Mouse (Mus musculus) hindbrain, embryonic 10.5 days (tissue): Measurements from ENCODE around the gene Bbs2. TPM values are rescaled to one million over a fixed set of nuclear protein-coding genes. Genes with fewer than 3 reads are reported as not detected.
"Not testable (repeated sequence)": the region's sequence is repeated elsewhere in the genome, so short reads cannot be mapped to it uniquely, and the experiment has no call there.

ENCODE experiments used
- DNase-seq: peaks from one replicate; pipeline ENCODE4 v3.0.0-alpha.2; 2017; ENCODE audit warnings: low spot score
- H3K27ac ChIP-seq: fragments of 300-500 bp; sonication (generic); 2 replicates; pipeline ENCODE4 v1.5.1; 2016; ENCODE audit warnings: mild to moderate bottlenecking, moderate library complexity
- H3K27me3 ChIP-seq: fragments of 300-500 bp; sonication (generic); 2 replicates; pipeline ENCODE4 v1.6.1; 2016; ENCODE audit warnings: mild to moderate bottlenecking; ENCODE audit not compliant: poor library complexity, insufficient read depth, severe bottlenecking
- H3K36me3 ChIP-seq: fragments of 300-500 bp; sonication (generic); 2 replicates; pipeline ENCODE4 v1.6.1; 2016; ENCODE audit warnings: mild to moderate bottlenecking, moderate library complexity
- H3K4me1 ChIP-seq: fragments of 300-500 bp; sonication (generic); replicated peaks from 2 replicates; pipeline ENCODE4 v1.6.1; 2016; ENCODE audit warnings: mild to moderate bottlenecking
- H3K4me3 ChIP-seq: fragments of 300-500 bp; sonication (generic); 2 replicates; pipeline ENCODE4 v1.5.1; 2016; ENCODE audit warnings: mild to moderate bottlenecking, moderate library complexity
- H3K9me3 ChIP-seq: fragments of 300-500 bp; sonication (generic); 2 replicates; pipeline ENCODE4 v1.6.1; 2016; ENCODE audit warnings: mild to moderate bottlenecking, moderate library complexity
- WGBS: fragments of 180-500 bp; shearing (Covaris S2); methylation state at CpG from one replicate; pipeline ENCODE4 v1.1.7; 2016; 5-methylcytosine and 5-hydroxymethylcytosine counted together
- polyA plus RNA-seq: library from polyadenylated mRNA; unstranded; fragments of >200 nt; fragmentation: Nextera tagmentation; extraction: Ambion mirVana; gene quantifications from 2 replicates; pipeline ENCODE4 v1.2.1, GENCODE M21; 2016

The Bbs2 gene
- polyA plus RNA-seq, 1 experiment from 2014 or later: 19.0 TPM

DNA sequence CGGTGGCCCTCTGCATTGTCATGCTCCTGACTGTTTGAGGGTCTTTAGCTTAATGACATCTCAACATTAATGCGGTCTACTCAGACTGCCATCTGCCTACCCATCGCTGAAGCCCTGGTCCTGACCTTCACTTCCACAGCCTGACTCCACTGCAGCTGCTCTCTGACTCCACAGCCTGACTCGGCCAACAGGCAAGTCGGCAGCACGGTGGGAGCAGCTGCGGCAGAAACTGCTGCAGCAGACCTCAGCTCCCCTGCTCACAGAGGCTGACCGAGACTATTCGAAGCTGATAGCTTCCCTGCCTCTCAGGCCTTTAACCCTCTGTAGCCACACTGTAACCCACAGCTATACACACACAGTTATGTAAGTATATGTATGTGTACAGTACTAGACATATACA is 10.8 kb downstream of the Bbs2 start:
- Histone ChIP-seq H3K4me3 (no peak overlapping the region), H3K36me3 (peaks cover 27% of the 10 kb centered on the region), H3K27me3 (no peaks in the 10 kb centered on the region), H3K4me1 (0 out of 2 replicates have a peak, but pooled peaks cover 2% of the 10 kb centered on the region), H3K9me3 (no peaks in the 10 kb centered on the region), H3K27ac (no peak overlapping the region)
- DNase-seq: no peak
- WGBS: 85% methylated on average over 9 of the region's 9 CpGs

DNA sequence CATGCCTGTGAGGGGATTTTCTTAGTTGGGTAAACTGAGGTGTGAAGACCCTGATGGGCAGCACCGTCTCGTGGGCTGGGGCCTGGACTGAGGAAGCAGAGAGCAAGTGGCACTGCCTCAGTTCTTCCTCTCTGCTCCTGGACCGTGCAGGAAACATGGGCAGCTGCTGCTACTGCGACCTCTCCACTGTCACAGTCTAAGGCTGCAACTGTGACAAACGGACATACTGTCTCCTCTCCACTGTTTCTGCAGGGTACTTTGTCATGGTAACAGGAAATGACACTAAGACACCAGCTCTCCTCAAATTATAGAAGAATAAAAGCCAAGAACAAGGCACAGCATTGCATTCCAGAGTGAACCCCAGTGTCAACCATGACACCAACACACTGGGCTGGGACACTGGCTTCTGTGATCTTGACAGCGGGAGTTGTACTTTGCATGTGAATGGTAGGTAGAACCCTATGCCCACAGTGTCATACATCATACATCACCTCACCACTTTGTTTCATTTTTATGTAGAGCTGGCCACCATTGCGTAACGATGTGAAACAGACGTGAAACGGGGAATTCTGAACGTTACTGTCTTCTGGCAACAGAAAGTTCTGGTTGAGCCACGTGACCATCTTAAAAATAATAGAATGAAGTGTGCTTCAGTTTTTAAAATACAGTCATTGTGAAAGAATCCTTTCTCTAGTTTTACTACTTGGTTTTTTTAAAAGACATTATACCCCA is 22.1 kb downstream of the Bbs2 start:
- no peak for DNase-seq
- H3K27me3 ChIP-seq: no peaks in the 10 kb centered on the region
- H3K4me3 ChIP-seq: no peak overlapping the region
- no peak overlapping the region for H3K27ac ChIP-seq
- peaks cover 59% of the 10 kb centered on the region for H3K36me3 ChIP-seq
- H3K4me1 ChIP-seq: peaks cover 6% of the 10 kb centered on the region; the same call in 1 of the 2 replicates
- 79% methylated on average over 12 of the region's 12 CpGs for WGBS
- H3K9me3 ChIP-seq: no peaks in the 10 kb centered on the region

DNA sequence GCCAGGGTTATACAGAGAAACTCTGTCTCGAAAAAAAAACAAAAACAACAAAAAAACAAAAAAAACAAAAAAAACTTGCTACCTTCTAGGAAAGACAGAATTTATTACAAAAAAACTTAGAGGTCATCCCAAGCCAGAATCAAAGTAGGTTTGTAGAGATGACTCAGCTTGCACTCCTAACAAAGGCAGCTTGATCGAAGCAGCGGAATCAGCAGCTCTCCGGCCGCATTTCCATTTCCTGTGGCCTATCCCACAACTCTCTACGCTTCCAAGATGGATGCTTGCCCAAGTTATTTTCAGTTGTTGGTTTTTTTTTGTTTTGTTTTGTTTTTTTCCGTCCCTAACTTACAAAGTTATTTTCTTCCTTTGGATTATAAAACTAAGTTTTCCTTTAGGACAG is 29.9 kb downstream of the Bbs2 start:
- no peak for DNase-seq
- Histone ChIP-seq H3K27ac (no peak overlapping the region), H3K4me1 (peaks cover 18% of the 10 kb centered on the region), H3K4me3 (no peak overlapping the region), H3K9me3 (no peaks in the 10 kb centered on the region), H3K27me3 (no peaks in the 10 kb centered on the region), H3K36me3 (peaks cover 44% of the 10 kb centered on the region)
- WGBS: 91% methylated on average over 7 of the region's 7 CpGs

DNA sequence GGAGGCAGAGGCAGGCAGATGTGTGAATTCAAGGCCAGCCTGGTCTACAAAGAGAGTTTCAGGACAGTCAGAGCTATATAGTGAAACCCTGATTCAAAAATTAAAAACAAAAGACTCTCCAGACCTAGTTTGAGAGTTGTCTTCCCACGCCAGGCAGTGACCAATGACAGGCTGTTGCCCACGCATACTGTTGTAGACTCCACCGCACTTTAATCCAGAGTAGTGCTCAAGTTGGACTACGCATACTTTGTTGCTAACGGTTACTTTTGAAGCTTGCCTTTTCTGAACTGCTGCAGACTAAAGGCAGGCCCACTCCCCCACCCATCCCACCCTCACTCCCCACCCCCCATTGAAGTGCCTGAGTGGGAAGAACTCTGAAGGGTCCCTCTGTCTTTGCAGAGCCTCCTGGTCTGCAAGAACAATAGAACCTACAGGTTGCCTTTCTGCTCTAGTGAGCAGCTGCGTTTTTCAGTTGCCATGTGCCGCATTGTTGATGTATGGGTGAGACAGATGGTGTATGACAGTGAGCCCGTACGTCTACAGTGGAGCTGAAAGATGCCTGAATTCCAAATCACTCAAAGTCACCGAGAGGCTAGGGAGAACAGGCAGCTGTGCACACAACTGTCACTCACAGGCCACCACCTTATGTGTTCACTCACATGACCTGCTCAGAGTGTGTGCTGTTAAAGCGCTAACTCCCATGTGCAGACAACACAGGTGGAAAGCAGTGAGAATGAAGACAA is 32.4 kb downstream of the Bbs2 start:
- DNase-seq: peak; percentile 71
- no peaks in the 10 kb centered on the region for H3K9me3 ChIP-seq
- WGBS: 44% methylated on average over 11 of the region's 11 CpGs
- H3K4me3 ChIP-seq: no peak overlapping the region
- H3K36me3 ChIP-seq: peaks cover 60% of the 10 kb centered on the region
- H3K27ac ChIP-seq: peak overlapping the region; percentile 79
- H3K4me1 ChIP-seq: peaks cover 18% of the 10 kb centered on the region
- no peaks in the 10 kb centered on the region for H3K27me3 ChIP-seq

DNA sequence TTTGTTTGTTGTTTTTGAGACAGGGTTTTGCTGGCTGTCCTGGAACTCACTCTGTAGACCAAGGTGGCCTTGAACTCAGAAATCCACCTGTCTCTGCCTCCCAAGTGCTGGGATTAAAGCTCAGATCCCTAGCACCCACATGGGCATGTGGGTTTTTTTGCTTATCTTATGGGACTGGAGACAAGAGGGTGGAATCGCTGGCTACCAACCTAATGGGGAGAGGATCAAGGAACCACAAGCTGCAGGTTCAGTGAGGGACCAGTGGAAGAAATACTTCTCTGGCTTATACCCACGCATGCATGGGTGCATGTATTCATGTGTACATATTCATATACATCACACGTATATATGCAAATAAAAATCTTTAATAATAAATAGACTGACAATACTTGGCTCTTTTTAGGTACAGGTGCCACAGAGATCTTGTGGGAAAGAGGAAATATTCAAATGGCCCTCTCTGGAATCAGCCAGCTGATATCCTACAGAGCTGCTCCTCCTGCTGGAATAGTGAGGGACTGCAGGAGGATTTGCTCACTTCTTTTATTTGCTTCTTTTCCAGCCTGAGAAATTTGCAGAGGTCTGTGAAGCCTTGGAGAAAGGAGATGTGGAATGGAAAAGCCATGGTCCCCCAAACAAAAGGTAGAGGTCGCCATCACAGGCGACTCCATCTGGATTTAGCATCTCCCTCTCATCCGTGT is 41.4 kb downstream of the Bbs2 start:
- WGBS: 69% methylated on average over 6 of the region's 6 CpGs

DNA sequence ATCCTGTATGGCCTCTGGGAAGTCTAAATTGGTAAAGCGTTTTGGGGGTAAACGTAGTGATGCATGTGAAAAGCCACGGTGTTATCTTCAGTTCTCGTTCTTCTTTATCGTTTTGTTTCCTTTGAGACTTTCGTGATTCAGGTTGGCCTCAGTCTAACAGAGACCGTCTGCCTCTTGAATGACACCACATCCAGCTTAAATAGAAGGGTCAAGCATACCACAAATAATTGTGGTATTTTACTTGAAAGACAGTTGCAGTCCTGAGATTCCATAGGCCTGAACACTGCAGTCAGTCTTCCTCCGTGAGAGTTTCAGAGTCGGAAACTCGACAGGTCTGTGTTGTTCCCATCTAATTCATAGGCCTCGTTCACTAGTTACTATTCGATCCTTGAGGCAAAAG is 46.0 kb downstream of the Bbs2 start:
- 89% methylated on average over 12 of the region's 12 CpGs for WGBS
- H3K4me3 ChIP-seq: no peak overlapping the region
- peaks cover 53% of the 10 kb centered on the region for H3K36me3 ChIP-seq
- H3K27ac ChIP-seq: no peak overlapping the region
- no peaks in the 10 kb centered on the region for H3K4me1 ChIP-seq
- no peak for DNase-seq
- H3K9me3 ChIP-seq: no peaks in the 10 kb centered on the region
- no peaks in the 10 kb centered on the region for H3K27me3 ChIP-seq

More for the DNA sequence above, 41.4 kb downstream of the Bbs2 start:
- Histone ChIP-seq H3K4me3 (no peak overlapping the region), H3K27me3 (no peaks in the 10 kb centered on the region), H3K4me1 (no peaks in the 10 kb centered on the region), H3K27ac (no peak overlapping the region), H3K36me3 (peaks cover 86% of the 10 kb centered on the region), H3K9me3 (peaks cover 3% of the 10 kb centered on the region; the same call in 1 of the 2 replicates)
- DNase-seq: peak; percentile 46

DNA sequence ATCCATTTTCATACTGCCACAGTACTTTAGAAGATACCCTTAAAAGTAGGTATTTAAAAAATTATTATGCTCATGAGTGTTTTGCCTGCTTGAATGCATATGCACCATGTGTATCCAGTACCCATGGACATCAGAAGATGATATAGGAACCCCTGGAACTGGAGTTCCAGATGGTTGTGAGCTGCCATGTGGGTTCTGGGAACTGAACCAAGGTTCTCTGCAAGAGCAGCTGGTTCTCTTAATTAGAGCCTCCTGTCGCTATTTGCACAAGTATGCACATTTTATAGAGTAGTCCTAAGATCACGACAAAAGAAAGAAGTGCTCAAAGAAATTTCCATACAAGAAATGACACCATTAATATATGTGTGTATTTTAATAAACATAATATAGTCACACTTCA is 50.9 kb downstream of the Bbs2 start:
- H3K4me1 ChIP-seq: no peaks in the 10 kb centered on the region
- DNase-seq: no peak
- WGBS: 91% methylated on average over 2 of the region's 2 CpGs
- H3K36me3 ChIP-seq: peaks cover 32% of the 10 kb centered on the region
- H3K9me3 ChIP-seq: no peaks in the 10 kb centered on the region
- H3K4me3 ChIP-seq: no peak overlapping the region
- H3K27me3 ChIP-seq: no peaks in the 10 kb centered on the region
- H3K27ac ChIP-seq: no peak overlapping the region

DNA sequence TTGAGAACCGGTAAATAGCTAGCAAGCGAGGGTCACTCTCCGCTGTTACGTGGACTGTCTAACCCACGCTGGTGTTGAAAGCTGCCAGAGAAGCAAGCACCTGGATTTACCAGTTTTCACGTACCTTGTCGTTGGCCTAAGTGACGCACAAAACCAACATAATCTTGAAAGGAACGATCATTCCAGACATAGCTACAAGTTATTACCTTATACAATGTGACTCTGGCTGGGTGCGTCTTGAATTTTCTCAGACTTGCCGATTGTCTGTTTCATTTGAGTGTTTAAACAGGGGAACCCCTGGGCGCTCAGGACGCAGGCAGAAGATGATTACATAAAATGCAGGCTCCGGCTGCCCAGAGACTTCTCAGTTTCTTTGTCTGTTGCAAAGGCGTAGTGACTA is 60.9 kb downstream of the Bbs2 start:
- peak; percentile 7 for DNase-seq
- Histone ChIP-seq H3K27me3 (no peaks in the 10 kb centered on the region), H3K36me3 (peaks cover 8% of the 10 kb centered on the region), H3K4me1 (peaks cover 34% of the 10 kb centered on the region), H3K27ac (0 out of 2 replicates have a peak overlapping the region, but pooled peaks have one; percentile 88), H3K9me3 (no peaks in the 10 kb centered on the region), H3K4me3 (peak overlapping the region; percentile 86)
- WGBS: 13% methylated on average over 15 of the region's 15 CpGs

DNA sequence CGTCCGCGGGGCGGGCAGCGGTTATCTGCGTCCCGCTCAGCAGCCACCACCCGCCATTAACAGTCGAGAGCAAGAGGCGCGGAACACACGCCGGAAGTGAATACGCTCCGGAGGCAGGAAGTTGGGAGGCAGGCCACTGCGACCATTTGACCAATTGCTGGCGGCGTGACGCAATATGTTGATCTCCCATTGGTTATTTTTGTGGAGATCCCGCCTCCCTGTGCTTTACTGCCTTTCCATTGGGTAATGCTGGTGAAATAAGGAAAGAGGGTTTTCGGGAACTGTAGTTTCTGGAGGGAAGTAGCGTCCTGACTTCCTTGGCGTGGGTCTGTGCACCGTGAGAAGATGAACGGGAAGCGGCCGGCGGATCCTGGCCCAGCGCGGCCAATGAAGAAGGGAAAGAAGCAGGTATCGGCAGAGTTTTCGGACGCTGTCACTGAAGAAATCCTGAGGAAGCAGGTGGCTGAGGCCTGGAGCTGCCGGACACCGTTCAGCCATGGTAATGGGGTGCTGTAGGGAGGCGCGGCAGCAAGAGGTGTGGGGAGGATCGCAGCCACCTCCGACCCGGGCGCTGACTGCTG is 61.7 kb downstream of the Bbs2 start, which contains the start of the genes Nudt21 and Ogfod1:
Nudt21 (minus strand) TSS at position 88 of the 581 bp plus-strand sequence.
Ogfod1 (plus strand) TSS at position 255 of the 581 bp plus-strand sequence.
- peaks cover 7% of the 10 kb centered on the region; the same call in 1 of the 2 replicates for H3K36me3 ChIP-seq
- H3K4me1 ChIP-seq: peaks cover 34% of the 10 kb centered on the region
- H3K4me3 ChIP-seq: peak within 1 kb of the TSS; percentile 86
- WGBS: under 1% methylated on average over 41 of the region's 41 CpGs
- H3K27ac ChIP-seq: peak within 1 kb of the TSS; percentile 88
- peak; percentile 96 for DNase-seq
- no peaks in the 10 kb centered on the region for H3K27me3 ChIP-seq
- no peaks in the 10 kb centered on the region for H3K9me3 ChIP-seq

DNA sequence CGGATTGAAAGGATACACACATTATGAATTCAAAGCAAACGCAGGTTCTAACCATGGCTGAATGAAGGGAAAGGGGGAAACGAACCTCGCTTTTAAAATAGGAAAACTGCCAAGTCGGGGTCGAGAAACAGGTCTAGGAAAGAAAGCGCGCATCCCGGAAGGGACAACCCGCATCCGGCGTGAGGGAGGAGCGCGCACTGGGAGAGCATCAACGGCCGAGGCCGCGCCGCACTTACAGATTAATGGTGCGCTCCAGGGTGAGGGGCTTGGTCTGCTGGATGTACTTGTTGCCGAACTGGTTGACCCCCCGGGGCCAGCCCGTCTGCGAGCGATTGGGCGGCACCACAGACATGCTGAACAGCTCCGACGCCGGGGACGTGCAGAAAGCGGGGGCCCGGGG is 62.2 kb downstream of the Bbs2 start:
- H3K27ac ChIP-seq: peak overlapping the region; percentile 88
- not testable (repeated sequence) for H3K9me3 ChIP-seq, H3K27me3 ChIP-seq
- peak; percentile 79 for DNase-seq
- H3K4me1 ChIP-seq: peaks cover 34% of the 10 kb centered on the region
- H3K36me3 ChIP-seq: peaks cover 12% of the 10 kb centered on the region
- H3K4me3 ChIP-seq: peak overlapping the region; percentile 86
- whole genome bisulfite sequencing: 0% methylated on average over 31 of the region's 32 CpGs

DNA sequence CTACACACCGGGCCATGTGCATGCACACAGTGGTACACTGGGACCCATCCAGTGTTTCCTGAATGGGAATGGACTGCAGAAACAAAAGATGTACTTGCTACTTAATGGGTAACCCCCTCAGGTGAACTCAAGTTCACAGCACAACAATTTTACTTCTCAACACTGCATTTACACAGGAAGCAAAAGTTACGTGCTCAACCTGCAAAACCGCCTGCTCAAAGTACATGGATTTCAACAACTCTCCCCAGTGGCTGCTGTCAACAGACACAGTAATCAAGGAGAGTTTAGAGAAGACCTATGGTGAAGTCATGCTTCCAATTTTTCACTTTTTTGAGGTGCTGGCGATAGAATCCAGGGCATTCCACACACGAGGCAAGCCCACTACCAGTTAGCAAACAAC is 63.5 kb downstream of the Bbs2 start:
- no peaks in the 10 kb centered on the region for H3K9me3 ChIP-seq
- peaks cover 34% of the 10 kb centered on the region for H3K4me1 ChIP-seq
- H3K27ac ChIP-seq: no peak overlapping the region
- DNase-seq: no peak
- 77% methylated on average over 5 of the region's 5 CpGs for WGBS
- H3K36me3 ChIP-seq: peaks cover 26% of the 10 kb centered on the region
- peak overlapping the region; percentile 86 for H3K4me3 ChIP-seq
- no peaks in the 10 kb centered on the region for H3K27me3 ChIP-seq

DNA sequence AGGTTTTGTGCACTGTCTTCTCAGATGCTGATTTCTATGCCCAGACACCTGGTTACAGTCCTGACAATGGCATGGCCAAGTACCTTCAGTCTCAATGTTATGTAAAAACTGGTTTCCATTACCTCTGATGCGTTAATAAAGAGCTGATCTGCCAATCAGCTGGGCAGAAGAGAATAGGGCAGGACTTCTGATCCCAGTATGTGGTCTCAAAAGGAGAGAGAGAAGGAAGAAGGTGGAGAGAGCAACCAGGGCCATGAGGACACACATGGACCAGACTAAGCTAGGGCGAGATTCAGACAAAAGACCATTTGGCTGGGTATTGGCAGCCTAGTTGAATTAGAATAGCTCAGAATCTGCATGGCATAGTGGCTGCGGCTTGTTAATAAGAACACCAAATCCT is 65.1 kb downstream of the Bbs2 start:
- Histone ChIP-seq H3K27me3 (no peaks in the 10 kb centered on the region), H3K27ac (no peak overlapping the region), H3K4me1 (peaks cover 34% of the 10 kb centered on the region), H3K4me3 (0 out of 2 replicates have a peak overlapping the region, but pooled peaks have one; percentile 13), H3K36me3 (peaks cover 36% of the 10 kb centered on the region), H3K9me3 (no peaks in the 10 kb centered on the region)
- no peak for DNase-seq
- 62% methylated on average over 3 of the region's 3 CpGs for WGBS
